In the genomic region with DNA sequence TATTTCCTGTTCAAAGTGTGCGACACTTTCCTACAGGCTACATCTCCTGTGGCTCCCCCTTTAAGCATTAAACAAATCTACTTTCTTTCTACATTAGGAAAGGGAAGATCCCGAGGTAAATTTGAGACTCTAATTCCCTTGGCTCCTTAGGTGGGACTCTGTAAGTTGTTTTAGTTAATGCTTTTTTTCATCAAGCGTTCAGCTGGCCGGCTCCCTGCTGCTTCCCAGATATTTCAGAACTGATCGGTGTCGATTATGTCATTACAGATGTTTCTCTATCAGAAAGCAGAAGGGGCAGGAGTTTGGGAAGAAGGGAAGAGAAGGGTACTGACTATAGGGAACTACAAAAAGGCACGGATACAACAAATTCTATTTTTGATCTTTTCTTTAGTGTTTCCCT, we compare ENCODE assay signal across 8 mouse cellular contexts. TPM values are rescaled to one million over a fixed set of nuclear protein-coding genes. Genes with fewer than 3 reads are reported as not detected.
DNase-seq lines count a peak whose midpoint lies in the region; ATAC-seq and TF ChIP-seq lines count a peak whose summit lies in the region.

No protein-coding gene starts in this region.

- H3K9ac ChIP-seq in liver, adult 2 months (ENCODE audit: low read depth, low read length) = peak overlapping the region; percentile 96
- H3K9ac ChIP-seq in embryonic facial prominence, embryonic 11.5 days (replicated peaks; ENCODE audit: low read length) = peak overlapping the region; percentile 98
- H3K9ac ChIP-seq in intestine, embryonic 14.5 days (ENCODE audit: low read length) = peak overlapping the region; percentile 98
- peak overlapping the region; percentile 97 for H3K9ac ChIP-seq in neural tube, embryonic 12.5 days

- intact Hi-C loops in left cerebral cortex, postnatal 36 days (cut with DNase I) = loop anchor here (1.0 kb wide), 1 partner anchor 21 kb away; no protein-coding TSS in a partner anchor

- no peak for TF ChIP-seq POLR2A in liver, adult 2 months (IDR thresholded peaks at IDR 0.05; ENCODE audit: extremely low read depth, insufficient read depth, low read length)

- H3K36me3 ChIP-seq in liver, adult 2 months (ENCODE audit: control insufficient read depth, insufficient read depth, low read length) = peaks cover 22% of the 10 kb centered on the region
- no peaks in the 10 kb centered on the region; the same call in 1 of the 2 replicates for H3K36me3 ChIP-seq in embryonic facial prominence, embryonic 11.5 days (replicated peaks; ENCODE audit: control insufficient read depth, insufficient read depth, low read depth, low read length)
- peaks cover 34% of the 10 kb centered on the region for H3K36me3 ChIP-seq in intestine, embryonic 14.5 days (ENCODE audit: control insufficient read depth, insufficient read depth, low read length)
- H3K36me3 ChIP-seq in neural tube, embryonic 12.5 days = peaks cover 29% of the 10 kb centered on the region

- no peak for TF ChIP-seq CTCF in liver, adult 2 months (IDR thresholded peaks at IDR 0.05; ENCODE audit: low read depth, low read length)

- H3K9me3 ChIP-seq in embryonic facial prominence, embryonic 11.5 days (replicated peaks; ENCODE audit: control insufficient read depth, low read length) = no peaks in the 10 kb centered on the region
- H3K9me3 ChIP-seq in intestine, embryonic 14.5 days (ENCODE audit: control insufficient read depth, low read length) = no peaks in the 10 kb centered on the region
- H3K9me3 ChIP-seq in neural tube, embryonic 12.5 days = no peaks in the 10 kb centered on the region

- H3K27me3 ChIP-seq in liver, adult 2 months (ENCODE audit: control insufficient read depth, insufficient read depth, low read length) = no peaks in the 10 kb centered on the region
- H3K27me3 ChIP-seq in embryonic facial prominence, embryonic 11.5 days (ENCODE audit: control insufficient read depth, insufficient read depth, low read length) = no peaks in the 10 kb centered on the region
- no peaks in the 10 kb centered on the region for H3K27me3 ChIP-seq in intestine, embryonic 14.5 days (replicated peaks; ENCODE audit: control insufficient read depth, insufficient read depth, low read length)
- H3K27me3 ChIP-seq in neural tube, embryonic 12.5 days (replicated peaks) = no peaks in the 10 kb centered on the region

- no peak for DNase-seq in liver, adult 2 months (ENCODE audit: extremely low read depth, low read depth, low spot score)
- DNase-seq in liver = no peak
- DNase-seq in embryonic facial prominence, embryonic 11.5 days (ENCODE audit: low spot score) = no peak
- no peak for DNase-seq in intestine, embryonic 14.5 days (ENCODE audit: low spot score)
- no peak for DNase-seq in left cerebral cortex, postnatal 36 days (ENCODE audit: low spot score in 2 of 2)
- no peak for DNase-seq in right cerebral cortex, adult 2 months (ENCODE audit: low spot score in 2 of 2)

- peak overlapping the region; percentile 87; the same call in 1 of the 2 replicates for H3K27ac ChIP-seq in liver, adult 2 months (replicated peaks; ENCODE audit: insufficient read depth, low read depth, low read length)
- no peak overlapping the region for H3K27ac ChIP-seq in embryonic facial prominence, embryonic 11.5 days (replicated peaks; ENCODE audit: low read depth, low read length)
- H3K27ac ChIP-seq in intestine, embryonic 14.5 days (ENCODE audit: low read depth) = peak overlapping the region; percentile 81; the same call in 1 of the 2 replicates
- H3K27ac ChIP-seq in neural tube, embryonic 12.5 days = no peak overlapping the region

- ATAC-seq in embryonic facial prominence, embryonic 11.5 days (replicated peaks; ENCODE audit: insufficient number of reproducible peaks, low FRiP score, low TSS enrichment, low read depth) = no peak
- no peak for ATAC-seq in intestine, embryonic 14.5 days (replicated peaks; ENCODE audit: low FRiP score, low TSS enrichment, low read depth)
- no peak for ATAC-seq in neural tube, embryonic 12.5 days (ENCODE audit: low FRiP score, low read depth)
- no peak for ATAC-seq in megakaryocyte-erythroid progenitor cell, adult 5-6 weeks (replicated peaks; ENCODE audit: low FRiP score, low TSS enrichment, poor library complexity, severe bottlenecking)

- 5% methylated on average over 7 of the region's 7 CpGs for WGBS in liver, adult 2 months
- WGBS in embryonic facial prominence, embryonic 11.5 days = 14% methylated on average over 7 of the region's 7 CpGs
- WGBS in intestine, embryonic 14.5 days = 21% methylated on average over 7 of the region's 7 CpGs
- 26% methylated on average over 7 of the region's 7 CpGs for WGBS in neural tube, embryonic 12.5 days

- H3K4me1 ChIP-seq in liver, adult 2 months (ENCODE audit: control insufficient read depth, insufficient read depth, low read length) = peaks cover 7% of the 10 kb centered on the region; the same call in 1 of the 2 replicates
- no peaks in the 10 kb centered on the region for H3K4me1 ChIP-seq in embryonic facial prominence, embryonic 11.5 days (ENCODE audit: control insufficient read depth, insufficient read depth, low read length)
- peaks cover 7% of the 10 kb centered on the region; the same call in 1 of the 2 replicates for H3K4me1 ChIP-seq in intestine, embryonic 14.5 days (replicated peaks; ENCODE audit: control insufficient read depth, insufficient read depth, low read length)
- H3K4me1 ChIP-seq in neural tube, embryonic 12.5 days = peaks cover 5% of the 10 kb centered on the region; the same call in 1 of the 2 replicates

- H3K79me2 ChIP-seq in liver, adult 2 months (ENCODE audit: control insufficient read depth, insufficient read depth, low read length) = peaks cover 6% of the 10 kb centered on the region

- peak overlapping the region; percentile 95 for H3K4me3 ChIP-seq in liver, adult 2 months (ENCODE audit: insufficient read depth, low read depth, low read length)
- H3K4me3 ChIP-seq in embryonic facial prominence, embryonic 11.5 days (ENCODE audit: low read depth, low read length) = peak overlapping the region; percentile 99
- H3K4me3 ChIP-seq in intestine, embryonic 14.5 days (ENCODE audit: low read depth, low read length) = peak overlapping the region; percentile 96
- H3K4me3 ChIP-seq in neural tube, embryonic 12.5 days = peak overlapping the region; percentile 99

- peak overlapping the region; percentile 50 for H3K4me2 ChIP-seq in embryonic facial prominence, embryonic 11.5 days (ENCODE audit: low read depth, low read length)
- H3K4me2 ChIP-seq in intestine, embryonic 14.5 days (ENCODE audit: low read length) = peak overlapping the region; percentile 82
- peak overlapping the region; percentile 75 for H3K4me2 ChIP-seq in neural tube, embryonic 12.5 days (replicated peaks)

RNA-seq across cellular contexts. Expression of a gene that starts 0.3 kb away (rescaled TPM):
- 0.18 and 1.1 TPM in 2 replicates for total RNA-seq in liver, adult 2 months (2014; rRNA removed)
- polyA plus RNA-seq in liver, adult 2 months (2012; rRNA removed) = 0.09 and 0.61 TPM in 2 replicates
- polyA plus RNA-seq in embryonic facial prominence, embryonic 11.5 days (2014; fragmentation: Nextera tagmentation; extraction: Ambion mirVana) = 0.96 and 1.1 TPM in 2 replicates
- polyA plus RNA-seq in intestine, embryonic 14.5 days (2014; fragmentation: Nextera tagmentation; extraction: Ambion mirVana) = 1.1 and 1.7 TPM in 2 replicates
- polyA plus RNA-seq in neural tube, embryonic 12.5 days (2016; fragmentation: Nextera tagmentation; extraction: Ambion mirVana) = 1.1 and 3.7 TPM in 2 replicates
- total RNA-seq in left cerebral cortex, postnatal 36 days (2021) = 1 to 10 TPM; 3.5 to 4.7 TPM
- total RNA-seq in megakaryocyte-erythroid progenitor cell, adult 5-6 weeks (2014; fragmentation: Nextera tagmentation) = 0.96 and 1.2 TPM in 2 replicates
- total RNA-seq in megakaryocyte-erythroid progenitor cell, adult 5-6 weeks (2017) = 1.0 and 2.5 TPM in 2 replicates

RNA-seq across cellular contexts. Expression of a gene that starts 0.9 kb away (rescaled TPM):
- 6.6 and 9.0 TPM in 2 replicates for total RNA-seq in liver, adult 2 months (2014; rRNA removed)
- 13.6 and 18.0 TPM in 2 replicates for polyA plus RNA-seq in liver, adult 2 months (2012; rRNA removed)
- 140 and 146 TPM in 2 replicates for polyA plus RNA-seq in embryonic facial prominence, embryonic 11.5 days (2014; fragmentation: Nextera tagmentation; extraction: Ambion mirVana)
- 113 TPM in 2 replicates for polyA plus RNA-seq in intestine, embryonic 14.5 days (2014; fragmentation: Nextera tagmentation; extraction: Ambion mirVana)
- polyA plus RNA-seq in neural tube, embryonic 12.5 days (2016; fragmentation: Nextera tagmentation; extraction: Ambion mirVana) = 113 and 115 TPM in 2 replicates
- 100 to 1,000 TPM; 122 to 125 TPM for total RNA-seq in left cerebral cortex, postnatal 36 days (2021)
- total RNA-seq in megakaryocyte-erythroid progenitor cell, adult 5-6 weeks (2014; fragmentation: Nextera tagmentation) = 122 and 137 TPM in 2 replicates
- total RNA-seq in megakaryocyte-erythroid progenitor cell, adult 5-6 weeks (2017) = 57.0 and 70.7 TPM in 2 replicates

RNA-seq across cellular contexts. Expression of a gene that starts 8.1 kb away (rescaled TPM):
- total RNA-seq in liver, adult 2 months (2014; rRNA removed) = 0.07 TPM in 1 of 2 replicates, not detected in the other
- not detected in 2 replicates for polyA plus RNA-seq in liver, adult 2 months (2012; rRNA removed)
- polyA plus RNA-seq in embryonic facial prominence, embryonic 11.5 days (2014; fragmentation: Nextera tagmentation; extraction: Ambion mirVana) = 0.74 and 1.2 TPM in 2 replicates
- polyA plus RNA-seq in intestine, embryonic 14.5 days (2014; fragmentation: Nextera tagmentation; extraction: Ambion mirVana) = 3.7 and 4.0 TPM in 2 replicates
- 0.29 and 1.5 TPM in 2 replicates for polyA plus RNA-seq in neural tube, embryonic 12.5 days (2016; fragmentation: Nextera tagmentation; extraction: Ambion mirVana)
- 1 to 10 TPM; 3.6 to 5.6 TPM for total RNA-seq in left cerebral cortex, postnatal 36 days (2021)
- total RNA-seq in megakaryocyte-erythroid progenitor cell, adult 5-6 weeks (2014; fragmentation: Nextera tagmentation) = 1.1 TPM in 1 of 2 replicates, not detected in the other
- total RNA-seq in megakaryocyte-erythroid progenitor cell, adult 5-6 weeks (2017) = 1.2 TPM in 1 of 2 replicates, not detected in the other

RNA-seq across cellular contexts. Expression of a gene that starts 19.1 kb away (rescaled TPM):
- total RNA-seq in liver, adult 2 months (2014; rRNA removed) = 53.1 and 63.8 TPM in 2 replicates
- 90.3 and 103 TPM in 2 replicates for polyA plus RNA-seq in liver, adult 2 months (2012; rRNA removed)
- polyA plus RNA-seq in embryonic facial prominence, embryonic 11.5 days (2014; fragmentation: Nextera tagmentation; extraction: Ambion mirVana) = 87.8 and 89.1 TPM in 2 replicates
- 152 and 182 TPM in 2 replicates for polyA plus RNA-seq in intestine, embryonic 14.5 days (2014; fragmentation: Nextera tagmentation; extraction: Ambion mirVana)
- 123 and 127 TPM in 2 replicates for polyA plus RNA-seq in neural tube, embryonic 12.5 days (2016; fragmentation: Nextera tagmentation; extraction: Ambion mirVana)
- 10 to 100 TPM; 55.2 to 67.5 TPM for total RNA-seq in left cerebral cortex, postnatal 36 days (2021)
- 38.7 and 39.4 TPM in 2 replicates for total RNA-seq in megakaryocyte-erythroid progenitor cell, adult 5-6 weeks (2014; fragmentation: Nextera tagmentation)
- total RNA-seq in megakaryocyte-erythroid progenitor cell, adult 5-6 weeks (2017) = 43.2 and 73.2 TPM in 2 replicates

RNA-seq across cellular contexts. Expression of a gene that starts 22.9 kb away (rescaled TPM):
- 8.8 and 9.9 TPM in 2 replicates for total RNA-seq in liver, adult 2 months (2014; rRNA removed)
- polyA plus RNA-seq in liver, adult 2 months (2012; rRNA removed) = 0.15 and 0.21 TPM in 2 replicates
- polyA plus RNA-seq in embryonic facial prominence, embryonic 11.5 days (2014; fragmentation: Nextera tagmentation; extraction: Ambion mirVana) = 0.46 and 0.56 TPM in 2 replicates
- 1.3 and 2.2 TPM in 2 replicates for polyA plus RNA-seq in intestine, embryonic 14.5 days (2014; fragmentation: Nextera tagmentation; extraction: Ambion mirVana)
- 0.45 and 0.67 TPM in 2 replicates for polyA plus RNA-seq in neural tube, embryonic 12.5 days (2016; fragmentation: Nextera tagmentation; extraction: Ambion mirVana)
- total RNA-seq in left cerebral cortex, postnatal 36 days (2021) = 10 to 100 TPM in 1 of 2 experiments, 1 to 10 TPM in 1; 9.2 to 11.7 TPM
- 28.8 and 33.6 TPM in 2 replicates for total RNA-seq in megakaryocyte-erythroid progenitor cell, adult 5-6 weeks (2014; fragmentation: Nextera tagmentation)
- total RNA-seq in megakaryocyte-erythroid progenitor cell, adult 5-6 weeks (2017) = 19.2 and 39.0 TPM in 2 replicates

Comparison
In these comparisons a context has a peak if more than half of its experiments do, and no peak if none do; other contexts are left out.
1. H3K27ac ChIP-seq: peak in liver, adult 2 months (single experiment) and intestine, embryonic 14.5 days (single experiment); none in embryonic facial prominence, embryonic 11.5 days (single experiment) and neural tube, embryonic 12.5 days (single experiment).
2. Peak in every context shown above with its lines, with median percentiles within 50 percentile points of each other: H3K4me3 ChIP-seq, H3K9ac ChIP-seq and H3K4me2 ChIP-seq.